Mouse (Mus musculus) ES-E14 (cell line): ENCODE data around the gene Cdc42bpb. TPM values are rescaled to one million over a fixed set of nuclear protein-coding genes. Genes with fewer than 3 reads are reported as not detected.

Experiments used
- DNase-seq: peaks from one replicate; pipeline ENCODE4 v3.0.0-alpha.2; 2013; ENCODE audit warnings: low read depth, low spot score
- H3K27ac ChIP-seq: 2 replicates; pipeline ENCODE4 v1.5.1; 2012; ENCODE audit warnings: low read depth, mild to moderate bottlenecking, low read length, moderate library complexity, mixed read lengths; ENCODE audit not compliant: poor library complexity, insufficient read depth, severe bottlenecking
- H3K36me3 ChIP-seq: 2 replicates; pipeline ENCODE4 v1.6.1; 2012; ENCODE audit warnings: mild to moderate bottlenecking, low read length, moderate library complexity, mixed read lengths; ENCODE audit not compliant: control insufficient read depth, poor library complexity, insufficient read depth, severe bottlenecking
- H3K4me1 ChIP-seq, 2 experiments: fragments of 150-350 bp in 1 of 2; sonication (generic) in 1 of 2; 2 replicates each; pipeline ENCODE4 v1.6.1; 2012; ENCODE audit warnings: low read length in 2 of 2, mild to moderate bottlenecking in 1 of 2, mixed read lengths in 1 of 2; ENCODE audit not compliant: control insufficient read depth in 2 of 2, insufficient read depth in 2 of 2, poor library complexity in 1 of 2
- H3K4me3 ChIP-seq, 2 experiments: fragments of 150-350 bp in 1 of 2; sonication (generic) in 1 of 2; 2 replicates each; pipeline ENCODE4 v1.5.1; 2012; ENCODE audit warnings: low read length in 2 of 2, low read depth in 1 of 2, mild to moderate bottlenecking in 1 of 2, mixed read lengths in 1 of 2; ENCODE audit not compliant: insufficient read depth in 1 of 2, poor library complexity in 1 of 2, severe bottlenecking in 1 of 2
- H3K9ac ChIP-seq: 2 replicates; pipeline ENCODE4 v1.6.1; 2012; ENCODE audit warnings: low read depth, mild to moderate bottlenecking, low read length, mixed read lengths; ENCODE audit not compliant: poor library complexity, insufficient read depth, severe bottlenecking
- H3K9me3 ChIP-seq: fragments of 150-350 bp; sonication (generic); 2 replicates; pipeline ENCODE4 v1.6.1; 2012; ENCODE audit warnings: low read depth, mild to moderate bottlenecking, low read length; ENCODE audit not compliant: control insufficient read depth, insufficient read depth
- CHD2 ChIP-seq: IDR thresholded peaks from 2 replicates; pipeline ENCODE4 v1.6.1; 2014; ENCODE audit warnings: mild to moderate bottlenecking, low read depth, low read length, inconsistent platforms
- HCFC1 ChIP-seq: IDR thresholded peaks from 2 replicates; pipeline ENCODE4 v1.6.1; 2012; ENCODE audit warnings: low read length, inconsistent platforms, borderline replicate concordance; ENCODE audit not compliant: insufficient read depth
- MAFK ChIP-seq: IDR thresholded peaks from 2 replicates; pipeline ENCODE4 v1.6.1; 2014; ENCODE audit warnings: mild to moderate bottlenecking, low read depth, low read length, inconsistent platforms; ENCODE audit not compliant: insufficient read depth
- ZC3H11A ChIP-seq: IDR thresholded peaks from 2 replicates; pipeline ENCODE4 v1.6.1; 2012; ENCODE audit warnings: low read depth, mild to moderate bottlenecking, inconsistent platforms, low read length, borderline replicate concordance
- ZNF384 ChIP-seq: IDR thresholded peaks from 2 replicates; pipeline ENCODE4 v1.6.1; 2012; ENCODE audit warnings: low read depth, low read length, inconsistent platforms
- in situ Hi-C, 2 experiments: fragments of 600-800 bp; cut with MboI; formaldehyde crosslinking; loops; one replicate each; pipeline ENCODE4 v1.15.1; 2025; ENCODE audit warnings: low sequenced_read_pairs in 2 of 2, inconsistent platforms in 1 of 2; ENCODE audit not compliant: unreplicated experiment in 2 of 2
- total RNA-seq: library from RNA; depleted of rRNA; stranded (reverse); fragments of 300-350 nt; gene quantifications from 2 replicates; pipeline ENCODE4 v1.2.3, GENCODE M21; 2012

Cdc42bpb gene
- total RNA-seq, 1 experiment: 63.7 TPM

DNA sequence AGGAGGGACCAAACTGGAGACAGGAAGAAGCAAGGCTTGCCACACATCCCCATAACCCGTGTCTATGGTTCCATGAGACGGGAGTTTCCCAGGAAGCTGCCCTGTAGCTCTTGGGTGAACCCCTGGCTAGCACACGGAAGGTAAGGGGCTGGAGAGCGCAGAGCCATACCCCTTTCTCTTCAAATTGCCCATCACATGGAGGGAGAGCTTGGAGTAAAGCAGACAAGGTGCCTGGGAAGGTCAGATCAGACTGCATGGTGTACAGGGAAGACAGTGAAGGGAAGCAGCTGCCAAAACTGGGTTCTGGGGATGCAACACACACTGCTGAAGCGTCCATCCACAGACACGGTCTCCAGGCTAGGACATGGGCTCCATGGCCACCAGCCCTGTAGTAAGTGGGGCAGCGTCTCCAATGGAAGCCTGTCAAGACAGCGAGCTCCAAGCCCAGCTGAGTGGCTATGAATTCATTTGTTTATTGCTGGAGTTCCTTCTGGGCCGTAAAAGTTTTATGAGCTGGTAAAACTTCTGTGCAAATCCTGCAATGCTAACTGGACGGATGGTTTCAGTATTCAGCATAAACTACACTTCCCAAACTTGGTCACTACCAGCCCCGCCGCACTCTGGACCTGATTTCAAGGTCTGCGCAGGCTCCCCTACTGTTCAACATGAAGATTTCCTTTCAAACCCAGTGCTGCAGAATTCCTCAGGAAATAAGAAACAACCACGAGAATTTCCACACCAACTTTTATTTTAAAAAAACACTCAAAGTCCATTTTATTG lies 16.0 kb downstream of the Cdc42bpb start:
- TF ChIP-seq ZC3H11A (no peak), MAFK (no peak), CHD2 (no peak), ZNF384 (no peak), HCFC1 (no peak)
- H3K9ac ChIP-seq: no peak overlapping the region
- H3K9me3 ChIP-seq: no peaks in the 10 kb centered on the region
- H3K36me3 ChIP-seq: no peaks in the 10 kb centered on the region
- H3K27ac ChIP-seq: no peak overlapping the region
- H3K4me1 ChIP-seq: peaks cover 0 to 11% of the 10 kb centered on the region in 2 experiments; a peak in 1 of 4 replicates
- no peak for DNase-seq
- in situ Hi-C loops: no loop called here
- H3K4me3 ChIP-seq: no peak overlapping the region

DNA sequence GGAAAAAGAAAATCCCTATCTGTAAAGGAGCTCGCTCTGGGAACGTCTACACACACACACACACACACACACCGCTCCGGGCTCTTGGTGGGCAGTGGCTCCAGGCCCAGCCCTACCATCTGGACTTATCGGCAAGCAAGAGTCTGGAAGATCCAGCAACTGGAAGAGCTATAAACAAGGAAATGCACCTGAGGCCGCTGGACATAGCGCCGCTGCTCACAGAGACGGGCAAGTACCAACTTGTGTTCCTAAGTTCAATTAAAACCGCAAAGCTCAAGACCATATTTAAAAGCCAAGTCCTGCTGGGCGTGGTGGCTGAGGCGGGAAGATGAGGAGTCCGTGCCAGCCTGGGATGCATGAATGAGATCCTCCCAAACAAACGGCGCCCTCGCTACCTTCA lies 16.8 kb downstream of the Cdc42bpb start:
- TF ChIP-seq HCFC1 (no peak), CHD2 (no peak), MAFK (no peak)
- H3K9me3 ChIP-seq: no peaks in the 10 kb centered on the region
- H3K9ac ChIP-seq: no peak overlapping the region
- DNase-seq: no peak
- no peaks in the 10 kb centered on the region for H3K36me3 ChIP-seq
- in situ Hi-C loops: no loop called here
- H3K27ac ChIP-seq: no peak overlapping the region
- H3K4me1 ChIP-seq: peaks cover 0 to 11% of the 10 kb centered on the region in 2 experiments; a peak in 1 of 4 replicates
- H3K4me3 ChIP-seq: no peak overlapping the region

DNA sequence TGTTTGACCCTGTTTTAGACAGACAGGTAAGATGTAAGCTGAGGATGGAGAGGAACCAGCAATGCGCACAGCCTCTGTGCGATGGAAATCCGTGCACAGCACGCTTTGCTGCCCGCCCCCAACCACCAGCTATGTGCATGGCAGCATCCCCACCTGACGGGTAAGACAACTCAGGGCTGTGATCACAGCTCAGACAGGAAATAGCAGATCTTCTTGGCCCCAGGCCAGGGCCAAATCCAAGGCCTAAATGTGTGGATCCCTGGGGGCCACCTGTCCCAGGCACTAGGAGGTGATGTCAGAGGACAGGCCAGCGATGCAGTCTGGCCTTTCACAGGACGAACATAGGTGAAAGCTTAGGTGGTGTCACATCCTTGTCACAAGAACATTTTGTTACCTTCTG lies 21.3 kb downstream of the Cdc42bpb start:
- no peak for DNase-seq
- H3K9me3 ChIP-seq: no peaks in the 10 kb centered on the region
- no peak overlapping the region for H3K27ac ChIP-seq
- no peak for TF ChIP-seq ZC3H11A
- no peak for TF ChIP-seq HCFC1
- no peak for TF ChIP-seq MAFK
- no peak for TF ChIP-seq CHD2
- TF ChIP-seq ZNF384: no peak
- peaks cover 3% of the 10 kb centered on the region; the same call in 1 of the 2 replicates for H3K36me3 ChIP-seq
- in situ Hi-C loops: no loop called here
- H3K4me3 ChIP-seq: no peak overlapping the region
- peaks cover 2 to 20% of the 10 kb centered on the region in 2 experiments; a peak in 2 of 4 replicates for H3K4me1 ChIP-seq
- no peak overlapping the region for H3K9ac ChIP-seq

DNA sequence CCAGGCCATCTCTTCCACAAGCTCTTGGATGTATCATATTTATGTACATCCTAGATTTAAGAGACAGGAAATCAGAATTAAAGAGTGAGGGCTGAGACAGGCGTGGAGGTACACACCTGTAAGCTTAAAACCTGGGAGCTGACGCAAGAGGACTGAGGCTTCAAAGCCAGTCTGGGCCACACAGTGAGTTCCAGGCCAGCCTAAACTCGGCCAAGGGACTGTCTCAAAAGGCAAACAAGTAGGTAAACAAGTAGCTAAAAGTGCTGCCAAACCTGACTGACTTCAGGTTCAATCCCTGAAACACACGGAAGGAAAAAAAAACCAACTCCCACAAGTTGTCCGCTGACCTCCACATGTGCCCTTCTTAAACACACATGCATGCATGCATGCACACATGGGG lies 23.4 kb downstream of the Cdc42bpb start:
- in situ Hi-C loops: no loop called here
- Histone ChIP-seq H3K4me3 (no peak overlapping the region), H3K36me3 (peaks cover 3% of the 10 kb centered on the region; the same call in 1 of the 2 replicates), H3K27ac (no peak overlapping the region), H3K9me3 (no peaks in the 10 kb centered on the region), H3K4me1 (peaks cover 2 to 13% of the 10 kb centered on the region in 2 experiments; a peak in 2 of 4 replicates), H3K9ac (no peak overlapping the region)
- DNase-seq: no peak
- TF ChIP-seq MAFK: no peak
- no peak for TF ChIP-seq ZC3H11A

DNA sequence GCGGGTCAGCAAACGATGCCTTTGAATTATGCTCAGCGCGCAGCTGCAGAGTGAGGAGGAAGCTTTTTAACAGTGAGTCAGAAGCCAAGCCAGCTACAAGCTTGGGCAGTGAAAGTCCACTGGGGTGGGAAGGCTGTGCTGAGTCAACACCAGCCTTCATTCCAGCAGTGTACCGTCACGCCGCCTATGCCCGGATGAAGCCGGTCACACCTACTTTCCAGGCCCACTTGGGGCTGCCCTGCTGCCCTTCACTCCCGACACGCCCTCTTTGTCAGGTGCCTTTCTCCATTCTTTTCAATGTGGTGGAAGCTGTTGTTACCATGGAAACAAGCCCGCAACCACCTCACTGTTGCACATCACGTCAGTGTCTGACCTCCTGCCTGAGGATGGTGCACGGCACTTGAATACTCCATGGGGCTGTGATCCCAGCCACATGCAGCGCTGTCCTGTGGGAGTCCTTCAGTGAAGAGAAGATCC lies 24.0 kb downstream of the Cdc42bpb start:
- Histone ChIP-seq H3K9me3 (no peaks in the 10 kb centered on the region), H3K9ac (no peak overlapping the region), H3K4me1 (peaks cover 2 to 15% of the 10 kb centered on the region in 2 experiments; a peak in 2 of 4 replicates), H3K27ac (no peak overlapping the region), H3K4me3 (no peak overlapping the region), H3K36me3 (peaks cover 3% of the 10 kb centered on the region; the same call in 1 of the 2 replicates)
- in situ Hi-C loops: no loop called here
- TF ChIP-seq MAFK: peak; percentile 58; the same call in 1 of the 2 replicates
- TF ChIP-seq CHD2: no peak
- DNase-seq: peak; percentile 48
